Mouse (Mus musculus) macrophage (primary cell): ENCODE measurements around the gene Tmem215. TPM values are rescaled to one million over a fixed set of nuclear protein-coding genes. Genes with fewer than 3 reads are reported as not detected.

ENCODE experiments used
- H3K27ac ChIP-seq: fragments of 350-480 bp; formaldehyde crosslinking; 2 replicates; pipeline ENCODE4 v1.9.0; 2021
- H3K36me3 ChIP-seq: fragments of 350-480 bp; formaldehyde crosslinking; 2 replicates; pipeline ENCODE4 v1.9.0; 2021; ENCODE audit errors: inconsistent target
- H3K4me3 ChIP-seq: fragments of 350-480 bp; formaldehyde crosslinking; 2 replicates; pipeline ENCODE4 v1.9.0; 2021; ENCODE audit errors: inconsistent target
- H3K79me2 ChIP-seq: fragments of 350-480 bp; formaldehyde crosslinking; 2 replicates; pipeline ENCODE4 v1.9.0; 2021; ENCODE audit errors: inconsistent target
- WGBS: methylation state at CpG from one replicate; pipeline ENCODE4 v1.1.7; 2026; ENCODE audit warnings: inconsistent platforms; ENCODE audit not compliant: missing documents; 5-methylcytosine and 5-hydroxymethylcytosine counted together
- polyA plus RNA-seq: library from polyadenylated mRNA; stranded (reverse); fragments of 250-400 nt; gene quantifications from 3 replicates; pipeline ENCODE4 v1.2.4, GENCODE M21; 2018; ENCODE audit warnings: inconsistent platforms
- total RNA-seq, 78 experiments: library from RNA; depleted of rRNA; stranded (reverse); fragments of 250-400 nt; gene quantifications; 1 replicate in 9 of 78; 2 replicates in 24 of 78; 3 replicates in 43 of 78; 4 replicates in 2 of 78; pipeline ENCODE4 v1.2.4; 2018; ENCODE audit warnings: inconsistent platforms in 56 of 78

Tmem215 gene
- total RNA-seq (2018; cell fraction: chromatin; rRNA removed): not detected
- total RNA-seq (2018; cell fraction: cytosol; rRNA removed): under 1 TPM in 10 of 26 experiments, not detected in 16; 0.03 to 0.32 (median 0.07) TPM
- total RNA-seq (2018; cell fraction: nucleus; rRNA removed): under 1 TPM in 1 of 26 experiments, not detected in 25; 0.24 TPM
- polyA plus RNA-seq: 0.08 TPM in 1 of 3 replicates, not detected in the others

GRCm38 (mm10) chr4:40471880-40472279, at the start of gene Tmem215:
Gene Tmem215, plus strand, starts transcription at chr4:40472180.
- WGBS: 89% methylated on average over 10 of the region's 10 CpGs
- H3K27ac ChIP-seq: no peak within 1 kb of the TSS
- no peak within 1 kb of the TSS for H3K4me3 ChIP-seq
- no peaks in the 10 kb centered on the region for H3K79me2 ChIP-seq
- no peaks in the 10 kb centered on the region for H3K36me3 ChIP-seq

DNA sequence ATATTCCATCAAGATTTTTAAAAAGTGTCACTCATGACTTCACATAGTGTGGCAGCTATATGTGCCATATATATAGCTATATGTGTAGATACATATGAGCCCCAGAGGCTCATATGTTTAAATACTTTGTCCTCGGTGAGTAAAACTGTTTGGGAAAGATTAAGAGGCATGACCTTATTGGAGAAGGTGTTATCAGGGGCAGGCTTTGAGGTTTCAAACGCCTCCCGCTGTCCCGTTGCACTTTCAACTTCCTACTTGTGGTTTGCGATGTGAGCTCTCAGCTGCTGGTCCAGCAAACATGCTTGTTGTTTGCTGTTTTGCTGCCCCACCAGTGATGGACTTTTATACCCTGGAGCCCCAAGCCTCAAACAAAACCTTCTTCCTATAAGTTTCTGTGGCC, 40.1 kb upstream of the Tmem215 start:
- H3K4me3 ChIP-seq: no peak overlapping the region
- no peak overlapping the region for H3K27ac ChIP-seq
- WGBS: 3% methylated on average over 5 of the region's 5 CpGs

GRCm38 (mm10) chr4:40433379-40433778, 38.6 kb upstream of the Tmem215 start:
- H3K36me3 ChIP-seq: no peaks in the 10 kb centered on the region
- H3K79me2 ChIP-seq: no peaks in the 10 kb centered on the region
- 58% methylated on average over 3 of the region's 3 CpGs for WGBS
- H3K27ac ChIP-seq: no peak overlapping the region
- no peak overlapping the region for H3K4me3 ChIP-seq

More for the DNA sequence above, 40.1 kb upstream of the Tmem215 start:
- Histone ChIP-seq H3K36me3 (no peaks in the 10 kb centered on the region), H3K79me2 (no peaks in the 10 kb centered on the region)

GRCm38 (mm10) chr4:40434388-40434787, 37.6 kb upstream of the Tmem215 start:
- WGBS: 86% methylated on average over 1 of the region's 1 CpGs
- Histone ChIP-seq H3K4me3 (no peak overlapping the region), H3K79me2 (no peaks in the 10 kb centered on the region), H3K36me3 (no peaks in the 10 kb centered on the region), H3K27ac (no peak overlapping the region)

DNA sequence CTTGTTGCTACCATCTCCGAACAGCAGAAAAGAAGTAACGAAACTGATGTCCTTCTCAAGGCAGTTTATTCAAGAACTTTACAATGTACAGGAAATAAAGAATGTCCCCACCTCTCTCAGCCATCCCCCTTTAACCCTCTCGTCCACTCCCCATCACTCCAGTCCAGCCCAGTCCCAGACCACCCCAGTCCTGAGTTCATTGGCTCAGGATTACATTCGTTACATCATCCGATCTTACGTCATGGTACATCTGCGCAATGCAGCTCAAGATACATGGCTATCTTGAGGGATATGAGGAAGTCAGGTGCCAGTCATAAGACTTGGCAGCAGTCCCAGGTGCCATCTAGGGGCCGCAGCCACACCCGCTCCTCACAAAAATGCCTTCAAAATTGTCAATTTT, 28.4 kb upstream of the Tmem215 start:
- WGBS: 85% methylated on average over 9 of the region's 9 CpGs
- no peak overlapping the region for H3K27ac ChIP-seq
- no peaks in the 10 kb centered on the region for H3K36me3 ChIP-seq
- H3K79me2 ChIP-seq: no peaks in the 10 kb centered on the region
- H3K4me3 ChIP-seq: no peak overlapping the region

DNA sequence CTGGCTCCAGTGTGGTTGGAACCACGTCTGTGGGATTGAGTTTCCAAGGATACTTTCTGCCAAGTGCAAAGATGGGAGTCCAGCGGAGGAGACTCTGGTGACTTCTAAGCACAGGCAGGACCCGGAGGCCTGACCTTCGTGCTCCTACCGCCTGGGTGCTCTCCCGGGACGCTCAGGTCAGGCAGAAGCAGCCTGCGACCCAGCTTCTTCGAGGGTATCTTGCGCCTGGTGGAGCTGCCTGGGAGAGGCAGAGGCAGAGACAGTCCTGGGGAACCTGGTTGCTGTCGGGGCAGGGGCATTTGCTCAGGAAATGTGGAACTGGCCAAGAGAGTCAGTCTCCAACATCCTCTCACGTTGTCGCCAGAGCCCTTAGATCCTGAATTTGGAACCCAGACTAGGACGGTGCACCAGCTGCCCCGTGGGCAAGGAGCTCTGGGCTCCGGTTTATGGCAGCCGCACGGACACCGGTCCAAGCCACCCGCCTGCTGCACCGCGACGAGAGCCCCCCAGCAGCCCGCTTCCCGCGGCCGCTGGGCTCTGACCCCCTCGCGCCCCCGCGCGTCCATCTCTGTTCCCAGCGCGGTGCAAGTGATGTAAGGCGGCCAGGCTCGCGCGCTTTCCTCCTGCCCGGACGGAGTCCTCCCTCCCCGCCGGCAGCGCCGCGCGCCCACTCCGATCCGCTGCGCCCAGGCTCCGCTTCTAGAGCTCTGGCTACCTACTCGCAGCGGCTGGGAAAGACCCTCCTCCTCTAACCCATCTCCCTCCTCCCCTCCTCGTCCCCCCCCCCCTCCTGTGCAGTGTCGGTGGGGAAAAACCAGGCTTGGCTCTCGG, 935 bp downstream of the Tmem215 start:
- Histone ChIP-seq H3K4me3 (no peak overlapping the region), H3K79me2 (no peaks in the 10 kb centered on the region), H3K36me3 (no peaks in the 10 kb centered on the region), H3K27ac (no peak overlapping the region)
- 8% methylated on average over 52 of the region's 55 CpGs for WGBS

- H3K27ac ChIP-seq: no peak overlapping the region
- no peaks in the 10 kb centered on the region for H3K36me3 ChIP-seq
- 77% methylated on average over 9 of the region's 9 CpGs for WGBS
- no peaks in the 10 kb centered on the region for H3K79me2 ChIP-seq
- H3K4me3 ChIP-seq: no peak overlapping the region
Observed at GRCm38 (mm10) chr4:40473911-40474310, 1.9 kb downstream of the Tmem215 start.

GRCm38 (mm10) chr4:40477963-40478362, 6.0 kb downstream of the Tmem215 start:
- 95% methylated on average over 5 of the region's 5 CpGs for WGBS
- no peak overlapping the region for H3K4me3 ChIP-seq
- no peaks in the 10 kb centered on the region for H3K36me3 ChIP-seq
- H3K79me2 ChIP-seq: no peaks in the 10 kb centered on the region
- H3K27ac ChIP-seq: no peak overlapping the region

GRCm38 (mm10) chr4:40486546-40486945, 14.6 kb downstream of the Tmem215 start:
- WGBS: 72% methylated on average over 6 of the region's 6 CpGs

DNA sequence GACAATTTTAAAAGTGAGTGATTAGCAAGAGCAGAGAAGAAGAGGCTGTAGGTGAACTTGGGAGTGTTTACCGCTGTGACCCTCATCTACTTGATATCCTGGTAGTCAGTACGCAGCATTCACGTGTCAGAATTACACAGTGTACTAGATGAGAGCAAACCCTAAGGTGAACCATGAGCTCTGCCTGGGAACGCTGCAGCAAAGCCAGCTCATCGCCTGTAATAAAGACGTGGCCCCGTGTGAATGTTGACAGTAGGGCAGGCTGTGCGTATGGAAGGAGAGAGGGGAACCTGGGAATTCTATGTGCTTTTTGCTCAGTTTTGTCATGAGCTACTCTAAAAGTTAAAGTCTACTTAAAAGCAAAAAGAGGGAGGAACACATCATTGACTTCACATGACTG, 19.8 kb downstream of the Tmem215 start:
- Histone ChIP-seq H3K4me3 (no peak overlapping the region), H3K79me2 (no peaks in the 10 kb centered on the region), H3K36me3 (no peaks in the 10 kb centered on the region), H3K27ac (no peak overlapping the region)
- 93% methylated on average over 8 of the region's 8 CpGs for WGBS

More at GRCm38 (mm10) chr4:40486546-40486945, 14.6 kb downstream of the Tmem215 start:
- no peak overlapping the region for H3K4me3 ChIP-seq
- H3K79me2 ChIP-seq: no peaks in the 10 kb centered on the region
- no peak overlapping the region for H3K27ac ChIP-seq
- H3K36me3 ChIP-seq: no peaks in the 10 kb centered on the region

DNA sequence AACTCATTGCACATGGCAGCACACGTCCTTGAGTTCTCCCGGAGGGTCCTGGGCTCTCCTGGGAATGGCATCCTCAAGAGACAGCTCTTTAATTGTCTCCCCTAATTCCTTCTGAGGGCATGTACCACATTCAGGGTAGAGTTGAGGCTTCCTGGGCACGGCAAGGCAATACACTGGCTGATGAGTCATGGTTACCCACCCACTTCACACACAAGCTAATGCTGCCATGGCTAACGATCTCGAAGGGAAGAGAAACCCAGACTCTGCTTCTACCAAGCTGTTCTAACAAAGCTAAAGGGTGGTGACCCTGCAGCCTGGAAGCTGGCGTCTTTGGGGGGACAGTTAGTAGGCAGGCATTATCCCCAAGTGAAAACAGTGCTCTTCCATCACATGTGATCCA, 24.4 kb downstream of the Tmem215 start:
- Histone ChIP-seq H3K4me3 (no peak overlapping the region), H3K79me2 (no peaks in the 10 kb centered on the region), H3K36me3 (no peaks in the 10 kb centered on the region), H3K27ac (no peak overlapping the region)
- WGBS: 59% methylated on average over 6 of the region's 6 CpGs

DNA sequence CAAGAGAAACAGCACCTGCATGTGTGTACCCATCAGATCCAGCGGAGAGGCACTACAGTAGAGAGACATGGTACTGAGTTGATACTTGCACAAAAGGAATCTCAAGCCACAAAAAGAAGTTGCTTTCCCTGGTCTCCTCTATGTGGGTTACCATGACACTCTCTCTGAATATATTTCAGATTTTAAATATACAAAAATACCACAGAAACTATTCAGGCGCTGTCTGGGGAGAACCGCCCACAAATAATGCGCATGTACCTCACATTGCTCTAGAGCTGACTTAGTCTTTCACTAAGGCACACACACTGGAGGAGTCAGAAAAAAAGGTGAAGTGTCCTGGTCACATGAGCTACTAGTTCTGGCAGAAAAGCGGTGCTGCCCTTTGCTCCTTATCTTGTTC, 24.8 kb downstream of the Tmem215 start:
- H3K27ac ChIP-seq: no peak overlapping the region

GRCm38 (mm10) chr4:40499812-40500591, 28.0 kb downstream of the Tmem215 start:
- WGBS: 93% methylated on average over 11 of the region's 11 CpGs
- no peak overlapping the region for H3K4me3 ChIP-seq
- no peak overlapping the region for H3K27ac ChIP-seq
- no peaks in the 10 kb centered on the region for H3K36me3 ChIP-seq
- H3K79me2 ChIP-seq: no peaks in the 10 kb centered on the region

More for the DNA sequence above, 24.8 kb downstream of the Tmem215 start:
- WGBS: 95% methylated on average over 5 of the region's 5 CpGs
- H3K79me2 ChIP-seq: no peaks in the 10 kb centered on the region
- H3K4me3 ChIP-seq: no peak overlapping the region
- no peaks in the 10 kb centered on the region for H3K36me3 ChIP-seq

- Histone ChIP-seq H3K79me2 (no peaks in the 10 kb centered on the region), H3K4me3 (no peak overlapping the region), H3K36me3 (no peaks in the 10 kb centered on the region), H3K27ac (no peak overlapping the region)
- WGBS: 88% methylated on average over 3 of the region's 3 CpGs
Observed at GRCm38 (mm10) chr4:40502459-40502858, 30.5 kb downstream of the Tmem215 start.

GRCm38 (mm10) chr4:40509534-40509933, 37.6 kb downstream of the Tmem215 start:
- Histone ChIP-seq H3K36me3 (no peaks in the 10 kb centered on the region), H3K27ac (no peak overlapping the region), H3K4me3 (no peak overlapping the region), H3K79me2 (no peaks in the 10 kb centered on the region)
- 93% methylated on average over 16 of the region's 16 CpGs for WGBS
